Mouse (Mus musculus): Measurements from ENCODE around the gene Olfr1184.

- TF ChIP-seq HCFC1 (IDR thresholded peaks at IDR 0.05; ENCODE audit: borderline replicate concordance, insufficient read depth, low read length) (no peak), MAFK (IDR thresholded peaks at IDR 0.05; ENCODE audit: insufficient read depth, low read depth, low read length) (no peak), ZC3H11A (IDR thresholded peaks at IDR 0.05; ENCODE audit: borderline replicate concordance, low read depth, low read length) (no peak)
Measured at GRCm38 (mm10) chr2:88483298-88483697, at the start of gene Olfr1184.
